Mouse (Mus musculus) stomach, embryonic 14.5 days (tissue): ENCODE data around the gene Nsg1. TPM values are rescaled to one million over a fixed set of nuclear protein-coding genes. Genes with fewer than 3 reads are reported as not detected.

Experiments
- ATAC-seq: fragments of 200-750 bp; cut with Nextera tagmentation; 2 replicates; pipeline ENCODE4 v1.8.0; 2017; ENCODE audit warnings: low read depth, moderate TSS enrichment; ENCODE audit not compliant: insufficient number of reproducible peaks, insufficient read depth, low FRiP score
- H3K27ac ChIP-seq: fragments of 300-500 bp; sonication (generic); 2 replicates; pipeline ENCODE4 v1.5.1; 2014; ENCODE audit warnings: mild to moderate bottlenecking, low read length, moderate library complexity, mixed read lengths
- H3K27me3 ChIP-seq: fragments of 300-500 bp; sonication (generic); 2 replicates; pipeline ENCODE4 v1.6.1; 2014; ENCODE audit warnings: low read length, control low read depth, mixed read lengths; ENCODE audit not compliant: control insufficient read depth, insufficient read depth
- H3K36me3 ChIP-seq: fragments of 300-500 bp; sonication (generic); 2 replicates; pipeline ENCODE4 v1.6.1; 2014; ENCODE audit warnings: mild to moderate bottlenecking, control low read depth, low read length, moderate library complexity, mixed read lengths; ENCODE audit not compliant: control insufficient read depth, insufficient read depth
- H3K4me1 ChIP-seq: fragments of 300-500 bp; sonication (generic); 2 replicates; pipeline ENCODE4 v1.6.1; 2014; ENCODE audit warnings: low read length, control low read depth, mixed read lengths; ENCODE audit not compliant: control insufficient read depth, insufficient read depth
- H3K4me2 ChIP-seq: fragments of 300-500 bp; sonication (generic); replicated peaks from 2 replicates; pipeline ENCODE4 v1.6.1; 2014; ENCODE audit warnings: low read depth, low read length, control low read depth
- H3K4me3 ChIP-seq: fragments of 300-500 bp; sonication (generic); 2 replicates; pipeline ENCODE4 v1.5.1; 2014; ENCODE audit warnings: low read depth, low read length, control low read depth
- H3K9ac ChIP-seq: fragments of 300-500 bp; sonication (generic); replicated peaks from 2 replicates; pipeline ENCODE4 v1.6.1; 2014; ENCODE audit warnings: low read depth, mild to moderate bottlenecking, control low read depth, low read length, moderate library complexity, mixed read lengths
- H3K9me3 ChIP-seq: fragments of 300-500 bp; sonication (generic); 2 replicates; pipeline ENCODE4 v1.6.1; 2016; ENCODE audit warnings: low read depth, low read length, control low read depth; ENCODE audit not compliant: control insufficient read depth
- WGBS: fragments of 180-500 bp; shearing (Covaris S2); extraction: QIAGEN DNeasy Blood & Tissue Kit; methylation state at CpG from one replicate; pipeline ENCODE4 v1.1.7; 2014; 5-methylcytosine and 5-hydroxymethylcytosine counted together
- polyA plus RNA-seq: library from polyadenylated mRNA; unstranded; fragments of >200 nt; fragmentation: Nextera tagmentation; extraction: Ambion mirVana; gene quantifications from 2 replicates; pipeline ENCODE4 v1.2.1, GENCODE M21; 2014

Nsg1 gene
- polyA plus RNA-seq, 1 experiment from 2014 or later, result 22.2 TPM

- Histone ChIP-seq H3K9me3 (no peaks in the 10 kb centered on the region), H3K4me2 (no peak overlapping the region), H3K27me3 (no peaks in the 10 kb centered on the region), H3K27ac (no peak overlapping the region), H3K9ac (no peak overlapping the region), H3K36me3 (no peaks in the 10 kb centered on the region), H3K4me1 (no peaks in the 10 kb centered on the region), H3K4me3 (no peak overlapping the region)
- WGBS, result 82% methylated on average over 3 of the region's 3 CpGs
- no peak for ATAC-seq
Measured at GRCm38 (mm10) chr5:38190907-38191306, 31.2 kb upstream of the Nsg1 start.

- ATAC-seq, result no peak
- no peaks in the 10 kb centered on the region for H3K9me3 ChIP-seq
- WGBS, result 89% methylated on average over 2 of the region's 2 CpGs
- H3K36me3 ChIP-seq, result no peaks in the 10 kb centered on the region
- no peak overlapping the region for H3K27ac ChIP-seq
- no peak overlapping the region for H3K9ac ChIP-seq
- H3K4me1 ChIP-seq, result no peaks in the 10 kb centered on the region
- no peak overlapping the region for H3K4me2 ChIP-seq
- H3K27me3 ChIP-seq, result no peaks in the 10 kb centered on the region
- H3K4me3 ChIP-seq, result no peak overlapping the region
Measured at GRCm38 (mm10) chr5:38187006-38187405, 27.3 kb upstream of the Nsg1 start.

- no peak overlapping the region for H3K4me2 ChIP-seq
- no peak overlapping the region for H3K27ac ChIP-seq
- 73% methylated on average over 6 of the region's 6 CpGs for WGBS
Measured at GRCm38 (mm10) chr5:38184688-38185285, 25.1 kb upstream of the Nsg1 start.

GRCm38 (mm10) chr5:38174256-38174912 lies 14.7 kb upstream of the Nsg1 start:
- no peaks in the 10 kb centered on the region for H3K4me1 ChIP-seq
- no peak overlapping the region for H3K4me2 ChIP-seq
- ATAC-seq, result no peak
- no peak overlapping the region for H3K9ac ChIP-seq
- no peaks in the 10 kb centered on the region for H3K36me3 ChIP-seq
- 81% methylated on average over 16 of the region's 16 CpGs for WGBS
- no peak overlapping the region for H3K27ac ChIP-seq
- H3K27me3 ChIP-seq, result no peaks in the 10 kb centered on the region
- no peaks in the 10 kb centered on the region for H3K9me3 ChIP-seq
- H3K4me3 ChIP-seq, result no peak overlapping the region

More at GRCm38 (mm10) chr5:38184688-38185285, 25.1 kb upstream of the Nsg1 start:
- Histone ChIP-seq H3K27me3 (no peaks in the 10 kb centered on the region), H3K4me1 (no peaks in the 10 kb centered on the region), H3K9ac (no peak overlapping the region), H3K9me3 (no peaks in the 10 kb centered on the region), H3K4me3 (no peak overlapping the region), H3K36me3 (no peaks in the 10 kb centered on the region)
- ATAC-seq, result no peak

- Histone ChIP-seq H3K27me3 (no peaks in the 10 kb centered on the region), H3K4me2 (no peak overlapping the region), H3K36me3 (no peaks in the 10 kb centered on the region), H3K27ac (no peak overlapping the region), H3K4me3 (no peak overlapping the region), H3K9ac (no peak overlapping the region), H3K4me1 (no peaks in the 10 kb centered on the region), H3K9me3 (no peaks in the 10 kb centered on the region)
- no peak for ATAC-seq
- 47% methylated on average over 5 of the region's 5 CpGs for WGBS
Measured at GRCm38 (mm10) chr5:38173766-38174165, 14.1 kb upstream of the Nsg1 start.

GRCm38 (mm10) chr5:38168497-38168896 lies 8.8 kb upstream of the Nsg1 start:
- H3K9me3 ChIP-seq, result no peaks in the 10 kb centered on the region
- no peak for ATAC-seq
- H3K4me2 ChIP-seq, result no peak overlapping the region
- no peaks in the 10 kb centered on the region for H3K36me3 ChIP-seq
- no peak overlapping the region for H3K4me3 ChIP-seq
- WGBS, result 69% methylated on average over 11 of the region's 11 CpGs
- no peak overlapping the region for H3K27ac ChIP-seq
- no peaks in the 10 kb centered on the region for H3K27me3 ChIP-seq
- no peaks in the 10 kb centered on the region for H3K4me1 ChIP-seq
- no peak overlapping the region for H3K9ac ChIP-seq

GRCm38 (mm10) chr5:38158947-38159633 lies 617 bp downstream of the Nsg1 start:
- Histone ChIP-seq H3K9ac (peak overlapping the region; percentile 58), H3K4me3 (peak overlapping the region; percentile 77), H3K9me3 (no peaks in the 10 kb centered on the region), H3K36me3 (peaks cover 13% of the 10 kb centered on the region), H3K4me1 (0 out of 2 replicates have a peak, but pooled peaks cover 4% of the 10 kb centered on the region), H3K27me3 (0 out of 2 replicates have a peak, but pooled peaks cover 2% of the 10 kb centered on the region), H3K4me2 (peak overlapping the region; percentile 73), H3K27ac (peak overlapping the region; percentile 4; the same call in 1 of the 2 replicates)
- WGBS, result under 1% methylated on average over 78 of the region's 79 CpGs
- peak; percentile 78; the same call in 1 of the 2 replicates for ATAC-seq

- no peaks in the 10 kb centered on the region for H3K9me3 ChIP-seq
- ATAC-seq, result peak; percentile 12; the same call in 1 of the 2 replicates
- 0 out of 2 replicates have a peak, but pooled peaks cover 4% of the 10 kb centered on the region for H3K4me1 ChIP-seq
- peak overlapping the region; percentile 58 for H3K9ac ChIP-seq
- 3% methylated on average over 17 of the region's 17 CpGs for WGBS
- no peak overlapping the region for H3K27ac ChIP-seq
- H3K4me2 ChIP-seq, result peak overlapping the region; percentile 73
- peak overlapping the region; percentile 77 for H3K4me3 ChIP-seq
- peaks cover 14% of the 10 kb centered on the region for H3K36me3 ChIP-seq
- 0 out of 2 replicates have a peak, but pooled peaks cover 2% of the 10 kb centered on the region for H3K27me3 ChIP-seq
Measured at GRCm38 (mm10) chr5:38158501-38158946, 1.2 kb downstream of the Nsg1 start.
